25 mouse cellular contexts compared by ENCODE assay signal in genomic region chr11:84610774-84611624, GRCm38 (mm10).
DNase-seq lines count a peak whose midpoint lies in the region; ATAC-seq and TF ChIP-seq lines count a peak whose summit lies in the region.
"Had no signal": no experiment of that assay in that cellular context is flagged by ENCODE, and none has a peak within 500 bp of the region (broad histone marks: within the 10 kb centered on the region; RNA-seq: fewer than 3 reads in every experiment).

No protein-coding gene starts in this region.

- no peak overlapping the region for H3K27ac ChIP-seq in hindbrain, embryonic 16.5 days (ENCODE audit: low read depth, low read length)
- H3K27ac ChIP-seq in hindbrain, embryonic 11.5 days (ENCODE audit: low read depth, low read length) = no peak overlapping the region
- peak overlapping the region; percentile 52 for H3K27ac ChIP-seq in neural tube, embryonic 14.5 days (ENCODE audit: low read depth, low read length)
- H3K27ac ChIP-seq: heart, embryonic 13.5 days; left cerebral cortex, adult 2 months; limb, embryonic 10.5 days; limb, embryonic 15.5 days; liver, embryonic 13.5 days; macrophage; midbrain, embryonic 15.5 days had no signal

- H3K9me3 ChIP-seq in hindbrain, embryonic 16.5 days (ENCODE audit: control insufficient read depth, low read length) = no peaks in the 10 kb centered on the region
- no peaks in the 10 kb centered on the region for H3K9me3 ChIP-seq in hindbrain, embryonic 11.5 days (ENCODE audit: control insufficient read depth, low read length)
- H3K9me3 ChIP-seq in G1E (replicated peaks) = no peaks in the 10 kb centered on the region
- no peaks in the 10 kb centered on the region for H3K9me3 ChIP-seq in neural tube, embryonic 14.5 days (ENCODE audit: control insufficient read depth, low read length)
- H3K9me3 ChIP-seq: heart, embryonic 13.5 days; limb, embryonic 10.5 days; limb, embryonic 15.5 days; liver, embryonic 13.5 days; midbrain, embryonic 15.5 days had no signal

- 44% methylated on average over 7 of the region's 7 CpGs for WGBS in hindbrain, embryonic 16.5 days
- WGBS in hindbrain, embryonic 11.5 days = 75% methylated on average over 7 of the region's 7 CpGs
- 27% methylated on average over 7 of the region's 7 CpGs for WGBS in neural tube, embryonic 14.5 days

- H3K36me3 ChIP-seq in hindbrain, embryonic 16.5 days (ENCODE audit: control insufficient read depth, insufficient read depth, low read length) = no peaks in the 10 kb centered on the region
- no peaks in the 10 kb centered on the region for H3K36me3 ChIP-seq in hindbrain, embryonic 11.5 days (ENCODE audit: control insufficient read depth, insufficient read depth, low read length)
- H3K36me3 ChIP-seq in G1E (replicated peaks) = no peaks in the 10 kb centered on the region
- H3K36me3 ChIP-seq in neural tube, embryonic 14.5 days (ENCODE audit: control insufficient read depth, insufficient read depth, low read length) = no peaks in the 10 kb centered on the region
- H3K36me3 ChIP-seq: heart, embryonic 13.5 days; limb, embryonic 10.5 days; limb, embryonic 15.5 days; liver, embryonic 13.5 days; midbrain, embryonic 15.5 days had no signal

- DNase-seq in hindbrain, embryonic 11.5 days (ENCODE audit: low spot score) = no peak
- peak; percentile 33 for DNase-seq in left cerebral cortex, postnatal 4 days
- DNase-seq in left cerebral cortex, adult 8-10 months (ENCODE audit: low spot score in 2 of 2) = no peak
- peak; percentile 22 for DNase-seq in G1E (ENCODE audit: low spot score)
- no peak for DNase-seq in layer of hippocampus, adult 9-10 months (ENCODE audit: low spot score)
- DNase-seq: adrenal gland, postnatal 14 days; B cell, adult 2 months; gastrocnemius, postnatal 10 days; heart, postnatal 10 days; kidney, postnatal 10 days; liver, embryonic 13.5 days; lung, adult 2 months; lung, postnatal 10 days; retina, postnatal 1 day; right cerebral cortex, postnatal 14 days had no signal

- ATAC-seq in hindbrain, embryonic 16.5 days = peak; percentile 40; the same call in 1 of the 2 replicates
- no peak for ATAC-seq in hindbrain, embryonic 11.5 days (ENCODE audit: low FRiP score)
- ATAC-seq in G1E (ENCODE audit: extremely low read depth, insufficient number of reproducible peaks, low FRiP score, poor library complexity, severe bottlenecking) = no peak
- peak; percentile 85 for ATAC-seq in neural tube, embryonic 14.5 days (ENCODE audit: low read depth)
- ATAC-seq: intestine, embryonic 16.5 days; midbrain, embryonic 15.5 days had no signal

- H3K4me3 ChIP-seq in hindbrain, embryonic 16.5 days (ENCODE audit: low read length) = no peak overlapping the region
- no peak overlapping the region for H3K4me3 ChIP-seq in hindbrain, embryonic 11.5 days (ENCODE audit: low read depth, low read length)
- H3K4me3 ChIP-seq in G1E (ENCODE audit: low read depth, low read length) = no peak overlapping the region
- H3K4me3 ChIP-seq in neural tube, embryonic 14.5 days (ENCODE audit: low read depth, low read length) = no peak overlapping the region
- H3K4me3 ChIP-seq: erythroblast, embryonic 14.5 days; heart, embryonic 13.5 days; left cerebral cortex, adult 2 months; limb, embryonic 10.5 days; limb, embryonic 15.5 days; liver, embryonic 13.5 days; midbrain, embryonic 15.5 days had no signal

- H3K4me1 ChIP-seq in hindbrain, embryonic 16.5 days (ENCODE audit: control insufficient read depth, insufficient read depth, low read depth, low read length) = no peaks in the 10 kb centered on the region; the same call in 1 of the 2 replicates
- H3K4me1 ChIP-seq in hindbrain, embryonic 11.5 days (replicated peaks; ENCODE audit: control insufficient read depth, insufficient read depth, low read length) = no peaks in the 10 kb centered on the region
- H3K4me1 ChIP-seq in G1E (ENCODE audit: insufficient read depth, low read depth, low read length) = peaks cover 34% of the 10 kb centered on the region
- peaks cover 9% of the 10 kb centered on the region; the same call in 1 of the 2 replicates for H3K4me1 ChIP-seq in neural tube, embryonic 14.5 days (ENCODE audit: control insufficient read depth, insufficient read depth, low read length)
- H3K4me1 ChIP-seq: heart, embryonic 13.5 days; limb, embryonic 15.5 days had no signal

- no peak overlapping the region for H3K9ac ChIP-seq in hindbrain, embryonic 16.5 days (ENCODE audit: low read depth, low read length)
- no peak overlapping the region for H3K9ac ChIP-seq in hindbrain, embryonic 11.5 days (ENCODE audit: low read depth, low read length)
- H3K9ac ChIP-seq in neural tube, embryonic 14.5 days (replicated peaks; ENCODE audit: low read depth, low read length) = no peak overlapping the region
- H3K9ac ChIP-seq: heart, embryonic 13.5 days; limb, embryonic 15.5 days; liver, embryonic 13.5 days; midbrain, embryonic 15.5 days had no signal

- 0 out of 2 replicates have a peak, but pooled peaks cover 3% of the 10 kb centered on the region for H3K27me3 ChIP-seq in hindbrain, embryonic 16.5 days (replicated peaks; ENCODE audit: control insufficient read depth, insufficient read depth, low read length)
- 0 out of 2 replicates have a peak, but pooled peaks cover 2% of the 10 kb centered on the region for H3K27me3 ChIP-seq in hindbrain, embryonic 11.5 days (ENCODE audit: control insufficient read depth, insufficient read depth, low read length)
- peaks cover 32% of the 10 kb centered on the region for H3K27me3 ChIP-seq in G1E (ENCODE audit: insufficient read depth, low read length)
- H3K27me3 ChIP-seq in neural tube, embryonic 14.5 days (ENCODE audit: control insufficient read depth, insufficient read depth, low read length) = peaks cover 6% of the 10 kb centered on the region; the same call in 1 of the 2 replicates

- TF ChIP-seq CTCF in G1E (IDR thresholded peaks at IDR 0.05; ENCODE audit: low read depth, low read length) = no peak

- intact Hi-C loops in left cerebral cortex, postnatal 4 days (cut with DNase I) = no loop called here

- H3K4me2 ChIP-seq in hindbrain, embryonic 16.5 days (ENCODE audit: low read length) = no peak overlapping the region
- H3K4me2 ChIP-seq in hindbrain, embryonic 11.5 days (replicated peaks; ENCODE audit: low read depth, low read length) = no peak overlapping the region
- no peak overlapping the region for H3K4me2 ChIP-seq in neural tube, embryonic 14.5 days (ENCODE audit: low read depth, low read length)
- H3K4me2 ChIP-seq: heart, embryonic 13.5 days; limb, embryonic 15.5 days; liver, embryonic 13.5 days; midbrain, embryonic 15.5 days had no signal

Comparison
In these comparisons a context has a peak if more than half of its experiments do, and no peak if none do; other contexts are left out.
1. ATAC-seq: peak in hindbrain, embryonic 16.5 days (single experiment) and neural tube, embryonic 14.5 days (single experiment); none in hindbrain, embryonic 11.5 days (single experiment) and G1E (single experiment).
2. DNase-seq: peak in left cerebral cortex, postnatal 4 days (single experiment) and G1E (single experiment); none in hindbrain, embryonic 11.5 days (single experiment), left cerebral cortex, adult 8-10 months (0 of 2) and layer of hippocampus, adult 9-10 months (single experiment).